Comparison of ENCODE assay signal across 8 mouse cellular contexts in the genomic region with DNA sequence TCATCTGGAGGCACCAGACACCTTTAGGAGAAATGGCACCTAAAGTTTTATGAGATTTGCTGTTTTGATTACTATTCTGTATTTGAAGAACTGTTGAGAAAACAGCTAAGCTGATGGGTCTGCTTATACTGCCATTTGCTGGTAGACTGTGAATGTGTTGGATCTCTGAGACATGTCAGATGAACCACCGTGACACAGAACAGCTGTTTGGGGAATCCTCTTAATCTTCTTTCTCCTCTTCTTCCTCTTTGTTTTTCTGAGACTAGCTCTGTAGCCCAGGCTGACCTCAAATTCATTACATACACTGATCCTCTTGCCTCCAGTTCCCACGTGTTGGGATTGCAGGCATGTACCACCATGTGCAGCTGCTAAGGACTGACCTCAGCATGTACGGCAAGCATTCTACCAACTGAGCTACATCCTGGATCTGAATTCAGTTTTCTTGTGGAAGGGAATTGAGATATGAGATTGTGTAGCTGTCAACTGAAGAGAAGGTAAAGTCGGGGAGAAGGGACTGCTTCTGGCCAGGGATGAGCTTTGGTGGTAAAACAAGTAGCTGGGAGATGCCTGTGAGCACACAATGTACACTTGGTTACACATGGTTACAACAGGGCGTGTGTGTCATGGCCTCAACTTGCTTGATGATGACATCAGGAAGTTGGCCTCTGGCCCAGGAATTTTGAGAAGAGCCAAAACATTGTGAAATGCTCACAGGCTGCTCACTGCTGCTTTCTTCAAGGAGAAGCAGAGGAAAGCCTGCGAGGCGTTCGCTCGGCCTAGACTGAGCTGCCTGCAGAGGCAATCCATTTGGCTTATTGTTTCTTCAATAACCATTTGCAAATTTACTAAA. TPM values are rescaled to one million over a fixed set of nuclear protein-coding genes. Genes with fewer than 3 reads are reported as not detected.
DNase-seq lines count a peak whose midpoint lies in the region; ATAC-seq and TF ChIP-seq lines count a peak whose summit lies in the region.

No protein-coding gene starts in this region.

- H3K4me3 ChIP-seq in kidney, embryonic 14.5 days (ENCODE audit: low read length), result no peak overlapping the region
- H3K4me3 ChIP-seq in kidney, adult 2 months (ENCODE audit: insufficient read depth, low read depth, low read length), result no peak overlapping the region
- no peak overlapping the region for H3K4me3 ChIP-seq in forebrain, embryonic 16.5 days (replicated peaks; ENCODE audit: low read length)

- 68% methylated on average over 9 of the region's 9 CpGs for WGBS in kidney, embryonic 14.5 days
- WGBS in kidney, adult 2 months, result 46% methylated on average over 9 of the region's 9 CpGs
- WGBS in forebrain, embryonic 16.5 days, result 62% methylated on average over 9 of the region's 9 CpGs

- H3K9me3 ChIP-seq in kidney, embryonic 14.5 days (ENCODE audit: control insufficient read depth, low read length), result no peaks in the 10 kb centered on the region
- no peaks in the 10 kb centered on the region for H3K9me3 ChIP-seq in forebrain, embryonic 16.5 days (ENCODE audit: control insufficient read depth, low read length)

- no peaks in the 10 kb centered on the region for H3K4me1 ChIP-seq in kidney, embryonic 14.5 days (ENCODE audit: control insufficient read depth, insufficient read depth, low read length)
- peaks cover 3% of the 10 kb centered on the region; the same call in 1 of the 2 replicates for H3K4me1 ChIP-seq in kidney, adult 2 months (ENCODE audit: control insufficient read depth, insufficient read depth, low read length)
- H3K4me1 ChIP-seq in forebrain, embryonic 16.5 days (replicated peaks; ENCODE audit: control insufficient read depth, insufficient read depth, low read length), result no peaks in the 10 kb centered on the region

- no peak overlapping the region for H3K4me2 ChIP-seq in kidney, embryonic 14.5 days (replicated peaks; ENCODE audit: low read depth, low read length)
- no peak overlapping the region for H3K4me2 ChIP-seq in forebrain, embryonic 16.5 days (ENCODE audit: low read length)

- H3K36me3 ChIP-seq in kidney, embryonic 14.5 days (ENCODE audit: control insufficient read depth, insufficient read depth, low read length), result no peaks in the 10 kb centered on the region
- no peaks in the 10 kb centered on the region for H3K36me3 ChIP-seq in kidney, adult 2 months (ENCODE audit: control insufficient read depth, insufficient read depth, low read length)
- H3K36me3 ChIP-seq in forebrain, embryonic 16.5 days (ENCODE audit: control insufficient read depth, insufficient read depth), result no peaks in the 10 kb centered on the region

- intact Hi-C loops in gastrocnemius, postnatal 36 days (cut with DNase I), result no loop called here

- no peaks in the 10 kb centered on the region for H3K27me3 ChIP-seq in kidney, embryonic 14.5 days (ENCODE audit: control insufficient read depth, insufficient read depth, low read length)
- no peaks in the 10 kb centered on the region for H3K27me3 ChIP-seq in kidney, adult 2 months (replicated peaks; ENCODE audit: control insufficient read depth, insufficient read depth, low read length)
- H3K27me3 ChIP-seq in forebrain, embryonic 16.5 days (replicated peaks; ENCODE audit: control insufficient read depth, insufficient read depth, low read length), result no peaks in the 10 kb centered on the region

- no peak for TF ChIP-seq CTCF in kidney, adult 2 months (conservative IDR thresholded peaks at IDR 0.05; ENCODE audit: insufficient read depth, insufficient read length, low read depth, low read length)

- ATAC-seq in kidney, embryonic 14.5 days (ENCODE audit: low FRiP score, low TSS enrichment), result no peak
- no peak for ATAC-seq in forebrain, embryonic 16.5 days

- peak; percentile 77 for DNase-seq in kidney, adult 11 months
- peak; percentile 92 to 94 for DNase-seq in adrenal gland, postnatal 36 days
- peak; percentile 79 to 87 for DNase-seq in gastrocnemius, postnatal 36 days
- peak; percentile 93 for DNase-seq in kidney, adult 2 months
- peak; percentile 97 for DNase-seq in lung, postnatal 36 days
- DNase-seq in urinary bladder, postnatal 10 days (ENCODE audit: low spot score), result peak; percentile 60

- TF ChIP-seq POLR2A in kidney, adult 2 months (IDR thresholded peaks at IDR 0.05; ENCODE audit: low read depth, low read length), result no peak

- no peak overlapping the region for H3K27ac ChIP-seq in kidney, embryonic 14.5 days (ENCODE audit: low read depth, low read length)
- peak overlapping the region; percentile 54 for H3K27ac ChIP-seq in kidney, adult 2 months (ENCODE audit: insufficient read depth, low read depth, low read length)
- H3K27ac ChIP-seq in forebrain, embryonic 16.5 days (ENCODE audit: low read length), result no peak overlapping the region

- no peak overlapping the region for H3K9ac ChIP-seq in kidney, embryonic 14.5 days (ENCODE audit: low read depth, low read length)
- no peak overlapping the region for H3K9ac ChIP-seq in forebrain, embryonic 16.5 days (replicated peaks; ENCODE audit: low read depth, low read length)

RNA-seq across cellular contexts. Expression of gene Tas2r143, which starts 3.9 kb away (rescaled TPM):
- polyA plus RNA-seq in kidney, embryonic 14.5 days (2014; fragmentation: Nextera tagmentation; extraction: Ambion mirVana), result not detected in 2 replicates
- 1 to 10 TPM; 2.3 to 5.9 TPM for total RNA-seq in adrenal gland, postnatal 36 days (2021)
- total RNA-seq in gastrocnemius, postnatal 36 days (2021), result not detected
- not detected in 2 replicates for polyA plus RNA-seq in kidney, adult 2 months (2012; rRNA removed)
- not detected in 2 replicates for polyA plus RNA-seq in forebrain, embryonic 16.5 days (2015; fragmentation: Nextera tagmentation; extraction: Ambion mirVana)

RNA-seq across cellular contexts. Expression of gene Tas2r135, which starts 9.0 kb away (rescaled TPM):
- not detected in 2 replicates for polyA plus RNA-seq in kidney, embryonic 14.5 days (2014; fragmentation: Nextera tagmentation; extraction: Ambion mirVana)
- total RNA-seq in adrenal gland, postnatal 36 days (2021), result 1 to 10 TPM; 1.3 to 6.4 TPM
- under 1 TPM in 1 of 2 experiments, not detected in 1; 0.23 TPM for total RNA-seq in gastrocnemius, postnatal 36 days (2021)
- not detected in 2 replicates for polyA plus RNA-seq in kidney, adult 2 months (2012; rRNA removed)
- not detected in 2 replicates for polyA plus RNA-seq in forebrain, embryonic 16.5 days (2015; fragmentation: Nextera tagmentation; extraction: Ambion mirVana)

RNA-seq across cellular contexts. Expression of gene Epha1, which starts 23.1 kb away (rescaled TPM):
- 3.1 and 3.3 TPM in 2 replicates for polyA plus RNA-seq in kidney, embryonic 14.5 days (2014; fragmentation: Nextera tagmentation; extraction: Ambion mirVana)
- total RNA-seq in adrenal gland, postnatal 36 days (2021), result under 1 TPM; 0.46 to 0.49 TPM
- under 1 TPM in 1 of 2 experiments, not detected in 1; 0.10 TPM for total RNA-seq in gastrocnemius, postnatal 36 days (2021)
- polyA plus RNA-seq in kidney, adult 2 months (2012; rRNA removed), result 17.0 and 20.0 TPM in 2 replicates
- 0.14 and 0.27 TPM in 2 replicates for polyA plus RNA-seq in forebrain, embryonic 16.5 days (2015; fragmentation: Nextera tagmentation; extraction: Ambion mirVana)

RNA-seq across cellular contexts. Expression of gene Tas2r126, which starts 38.1 kb away (rescaled TPM):
- not detected in 2 replicates for polyA plus RNA-seq in kidney, embryonic 14.5 days (2014; fragmentation: Nextera tagmentation; extraction: Ambion mirVana)
- 1 to 10 TPM in 1 of 2 experiments, not detected in 1; 3.7 TPM for total RNA-seq in adrenal gland, postnatal 36 days (2021)
- total RNA-seq in gastrocnemius, postnatal 36 days (2021), result not detected
- polyA plus RNA-seq in kidney, adult 2 months (2012; rRNA removed), result not detected in 2 replicates
- polyA plus RNA-seq in forebrain, embryonic 16.5 days (2015; fragmentation: Nextera tagmentation; extraction: Ambion mirVana), result not detected in 2 replicates

RNA-seq across cellular contexts. Expression of gene Zyx, which starts 46.8 kb away (rescaled TPM):
- 87.0 and 118 TPM in 2 replicates for polyA plus RNA-seq in kidney, embryonic 14.5 days (2014; fragmentation: Nextera tagmentation; extraction: Ambion mirVana)
- total RNA-seq in adrenal gland, postnatal 36 days (2021), result 100 to 1,000 TPM; 107 to 144 TPM
- 10 to 100 TPM; 21.9 to 26.6 TPM for total RNA-seq in gastrocnemius, postnatal 36 days (2021)
- polyA plus RNA-seq in kidney, adult 2 months (2012; rRNA removed), result 90.0 and 94.2 TPM in 2 replicates
- polyA plus RNA-seq in forebrain, embryonic 16.5 days (2015; fragmentation: Nextera tagmentation; extraction: Ambion mirVana), result 33.6 and 37.1 TPM in 2 replicates
